In the genomic region with DNA sequence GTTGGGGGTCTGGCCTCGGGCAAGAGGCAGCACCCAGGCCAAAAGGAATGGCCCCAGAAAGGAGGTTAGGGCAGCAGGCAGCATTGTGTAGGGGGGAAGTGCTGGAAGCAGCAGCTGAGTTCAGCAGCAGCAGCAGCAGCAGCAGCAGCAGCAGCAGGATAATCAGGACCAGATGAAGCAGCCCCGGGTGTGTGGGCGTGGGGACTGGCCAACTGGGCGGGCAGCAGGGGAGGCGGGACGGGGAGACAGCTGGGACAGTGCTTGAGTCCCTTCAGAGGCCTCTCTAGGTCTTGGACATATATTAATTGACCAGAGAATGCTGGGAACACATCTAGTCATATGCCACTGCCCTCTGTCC, we compare ENCODE assay signal across 8 mouse cellular contexts. TPM values are rescaled to one million over a fixed set of nuclear protein-coding genes. Genes with fewer than 3 reads are reported as not detected.
DNase-seq lines count a peak whose midpoint lies in the region; ATAC-seq and TF ChIP-seq lines count a peak whose summit lies in the region.

No protein-coding gene starts in this region.

- WGBS in hindbrain, embryonic 14.5 days, result 32% methylated on average over 6 of the region's 6 CpGs
- 9% methylated on average over 6 of the region's 6 CpGs for WGBS in liver, embryonic 11.5 days

- no peak overlapping the region for H3K4me3 ChIP-seq in layer of hippocampus, adult 2 months
- peak overlapping the region; percentile 72 for H3K4me3 ChIP-seq in gastrocnemius, adult 2 months
- no peak overlapping the region for H3K4me3 ChIP-seq in hindbrain, embryonic 14.5 days (replicated peaks; ENCODE audit: low read length)
- peak overlapping the region; percentile 28 for H3K4me3 ChIP-seq in liver, embryonic 11.5 days (ENCODE audit: low read depth, low read length)

- 0 out of 2 replicates have a peak, but pooled peaks cover 7% of the 10 kb centered on the region for H3K4me1 ChIP-seq in hindbrain, embryonic 14.5 days (replicated peaks; ENCODE audit: control insufficient read depth, insufficient read depth, low read length)
- H3K4me1 ChIP-seq in liver, embryonic 11.5 days (replicated peaks; ENCODE audit: control insufficient read depth, insufficient read depth, low read length), result peaks cover 25% of the 10 kb centered on the region

- no peaks in the 10 kb centered on the region for H3K36me3 ChIP-seq in hindbrain, embryonic 14.5 days (replicated peaks; ENCODE audit: control insufficient read depth, insufficient read depth)
- 0 out of 2 replicates have a peak, but pooled peaks cover 3% of the 10 kb centered on the region for H3K36me3 ChIP-seq in liver, embryonic 11.5 days (ENCODE audit: control insufficient read depth, insufficient read depth, low read length)

- TF ChIP-seq CTCF in layer of hippocampus, adult 2 months (conservative IDR thresholded peaks at IDR 0.05), result no peak
- no peak for TF ChIP-seq CTCF in gastrocnemius, adult 2 months (IDR thresholded peaks at IDR 0.05)

- peak overlapping the region; percentile 31; the same call in 1 of the 2 replicates for H3K9ac ChIP-seq in hindbrain, embryonic 14.5 days
- H3K9ac ChIP-seq in liver, embryonic 11.5 days (ENCODE audit: low read depth, low read length), result peak overlapping the region; percentile 50; the same call in 1 of the 2 replicates

- ATAC-seq in hindbrain, embryonic 14.5 days (ENCODE audit: low FRiP score), result no peak
- no peak; the same call in 1 of the 2 replicates for ATAC-seq in liver, embryonic 11.5 days (replicated peaks; ENCODE audit: low FRiP score)

- no peak for DNase-seq in layer of hippocampus, adult 2 months (ENCODE audit: low spot score in 2 of 2)
- no peak for DNase-seq in layer of hippocampus, postnatal 10 days (ENCODE audit: low spot score in 2 of 2)
- peak; percentile 88 for DNase-seq in gastrocnemius, adult 2 months
- DNase-seq in hindbrain, embryonic 14.5 days (ENCODE audit: low spot score), result no peak
- peak; percentile 60 for DNase-seq in liver, embryonic 11.5 days (ENCODE audit: low spot score)
- DNase-seq in retina, embryonic 14.5 days (ENCODE audit: low spot score), result peak; percentile 60
- no peak for DNase-seq in layer of hippocampus, adult 11-12 months (ENCODE audit: low spot score)
- no peak for DNase-seq in thymus, postnatal 10 days (ENCODE audit: low spot score in 2 of 2)

- intact Hi-C loops in gastrocnemius, adult 2 months (cut with DNase I), result no loop called here

- no peak overlapping the region; the same call in 1 of the 2 replicates for H3K4me2 ChIP-seq in hindbrain, embryonic 14.5 days (replicated peaks)
- peak overlapping the region; percentile 56 for H3K4me2 ChIP-seq in liver, embryonic 11.5 days

- no peaks in the 10 kb centered on the region for H3K9me3 ChIP-seq in hindbrain, embryonic 14.5 days (ENCODE audit: control insufficient read depth, low read length)
- no peaks in the 10 kb centered on the region for H3K9me3 ChIP-seq in liver, embryonic 11.5 days (ENCODE audit: control insufficient read depth, low read length)

- peaks cover 12% of the 10 kb centered on the region; the same call in 1 of the 2 replicates for H3K27me3 ChIP-seq in hindbrain, embryonic 14.5 days (ENCODE audit: control insufficient read depth, insufficient read depth, low read length)
- H3K27me3 ChIP-seq in liver, embryonic 11.5 days (replicated peaks; ENCODE audit: control insufficient read depth, insufficient read depth, low read length), result peaks cover 7% of the 10 kb centered on the region

- peak overlapping the region; percentile 28; the same call in 1 of the 2 replicates for H3K27ac ChIP-seq in layer of hippocampus, adult 2 months
- H3K27ac ChIP-seq in gastrocnemius, adult 2 months, result peak overlapping the region; percentile 88
- 0 out of 2 replicates have a peak overlapping the region, but pooled peaks have one; percentile 26 for H3K27ac ChIP-seq in hindbrain, embryonic 14.5 days
- peak overlapping the region; percentile 79 for H3K27ac ChIP-seq in liver, embryonic 11.5 days (ENCODE audit: low read depth, low read length)

RNA-seq across cellular contexts. Expression of a gene that starts 2.4 kb away (rescaled TPM):
- 1 to 10 TPM; 6.1 to 8.4 TPM for total RNA-seq in layer of hippocampus, adult 2 months (2021)
- total RNA-seq in layer of hippocampus, postnatal 10 days (2021), result 10 to 100 TPM; 10.7 to 12.0 TPM
- 10 to 100 TPM; 30.9 to 76.1 TPM for total RNA-seq in gastrocnemius, adult 2 months (2021)
- polyA plus RNA-seq in hindbrain, embryonic 14.5 days (2014; fragmentation: Nextera tagmentation; extraction: Ambion mirVana), result 23.9 and 28.5 TPM in 2 replicates
- polyA plus RNA-seq in liver, embryonic 11.5 days (2014; fragmentation: Nextera tagmentation; extraction: Ambion mirVana), result 43.9 and 49.2 TPM in 2 replicates

RNA-seq across cellular contexts. Expression of a gene that starts 10.4 kb away (rescaled TPM):
- 10 to 100 TPM; 26.2 to 29.3 TPM for total RNA-seq in layer of hippocampus, adult 2 months (2021)
- 10 to 100 TPM; 46.1 to 51.8 TPM for total RNA-seq in layer of hippocampus, postnatal 10 days (2021)
- total RNA-seq in gastrocnemius, adult 2 months (2021), result 10 to 100 TPM in 1 of 2 experiments, 1 to 10 TPM in 1; 9.8 to 12.2 TPM
- polyA plus RNA-seq in hindbrain, embryonic 14.5 days (2014; fragmentation: Nextera tagmentation; extraction: Ambion mirVana), result 81.7 and 85.4 TPM in 2 replicates
- 58.5 and 59.7 TPM in 2 replicates for polyA plus RNA-seq in liver, embryonic 11.5 days (2014; fragmentation: Nextera tagmentation; extraction: Ambion mirVana)

RNA-seq across cellular contexts. Expression of a gene that starts 17.6 kb away (rescaled TPM):
- total RNA-seq in layer of hippocampus, adult 2 months (2021), result under 1 TPM in 1 of 2 experiments, not detected in 1; 0.56 TPM
- total RNA-seq in layer of hippocampus, postnatal 10 days (2021), result under 1 TPM; 0.27 to 0.36 TPM
- total RNA-seq in gastrocnemius, adult 2 months (2021), result under 1 TPM; 0.15 to 0.28 TPM
- polyA plus RNA-seq in hindbrain, embryonic 14.5 days (2014; fragmentation: Nextera tagmentation; extraction: Ambion mirVana), result 0.12 TPM in 1 of 2 replicates, not detected in the other
- polyA plus RNA-seq in liver, embryonic 11.5 days (2014; fragmentation: Nextera tagmentation; extraction: Ambion mirVana), result 0.18 TPM in 1 of 2 replicates, not detected in the other

RNA-seq across cellular contexts. Expression of a gene that starts 17.7 kb away (rescaled TPM):
- 10 to 100 TPM; 25.4 to 28.1 TPM for total RNA-seq in layer of hippocampus, adult 2 months (2021)
- 10 to 100 TPM; 13.2 to 20.1 TPM for total RNA-seq in layer of hippocampus, postnatal 10 days (2021)
- total RNA-seq in gastrocnemius, adult 2 months (2021), result 10 to 100 TPM; 15.6 to 17.1 TPM
- polyA plus RNA-seq in hindbrain, embryonic 14.5 days (2014; fragmentation: Nextera tagmentation; extraction: Ambion mirVana), result 19.0 and 23.4 TPM in 2 replicates
- 46.6 and 54.5 TPM in 2 replicates for polyA plus RNA-seq in liver, embryonic 11.5 days (2014; fragmentation: Nextera tagmentation; extraction: Ambion mirVana)

RNA-seq across cellular contexts. Expression of a gene that starts 17.8 kb away (rescaled TPM):
- total RNA-seq in layer of hippocampus, adult 2 months (2021), result 10 to 100 TPM; 15.5 to 19.7 TPM
- 1 to 10 TPM; 8.7 to 8.9 TPM for total RNA-seq in layer of hippocampus, postnatal 10 days (2021)
- total RNA-seq in gastrocnemius, adult 2 months (2021), result 1 to 10 TPM; 2.9 to 3.3 TPM
- polyA plus RNA-seq in hindbrain, embryonic 14.5 days (2014; fragmentation: Nextera tagmentation; extraction: Ambion mirVana), result 5.3 and 6.5 TPM in 2 replicates
- 11.6 and 13.2 TPM in 2 replicates for polyA plus RNA-seq in liver, embryonic 11.5 days (2014; fragmentation: Nextera tagmentation; extraction: Ambion mirVana)

Comparison
In these comparisons a context has a peak if more than half of its experiments do, and no peak if none do; other contexts are left out.
1. DNase-seq: peak in gastrocnemius, adult 2 months (single experiment), liver, embryonic 11.5 days (single experiment) and retina, embryonic 14.5 days (single experiment); none in layer of hippocampus, adult 2 months (0 of 2), layer of hippocampus, postnatal 10 days (0 of 2), hindbrain, embryonic 14.5 days (single experiment), layer of hippocampus, adult 11-12 months (single experiment) and thymus, postnatal 10 days (0 of 2).
2. H3K27ac ChIP-seq: peak in every context shown above with its lines; median percentile 88 in gastrocnemius, adult 2 months; 79 in liver, embryonic 11.5 days; 28 in layer of hippocampus, adult 2 months; 26 in hindbrain, embryonic 14.5 days.
3. H3K4me3 ChIP-seq: peak in gastrocnemius, adult 2 months (single experiment) and liver, embryonic 11.5 days (single experiment); none in layer of hippocampus, adult 2 months (single experiment) and hindbrain, embryonic 14.5 days (single experiment).